Mouse (Mus musculus): Measurements from ENCODE around the gene Ccdc85b. TPM values are rescaled to one million over a fixed set of nuclear protein-coding genes. Genes with fewer than 3 reads are reported as not detected.

Ccdc85b gene
- polyA plus RNA-seq, 1 experiment: 30.5 TPM

DNA sequence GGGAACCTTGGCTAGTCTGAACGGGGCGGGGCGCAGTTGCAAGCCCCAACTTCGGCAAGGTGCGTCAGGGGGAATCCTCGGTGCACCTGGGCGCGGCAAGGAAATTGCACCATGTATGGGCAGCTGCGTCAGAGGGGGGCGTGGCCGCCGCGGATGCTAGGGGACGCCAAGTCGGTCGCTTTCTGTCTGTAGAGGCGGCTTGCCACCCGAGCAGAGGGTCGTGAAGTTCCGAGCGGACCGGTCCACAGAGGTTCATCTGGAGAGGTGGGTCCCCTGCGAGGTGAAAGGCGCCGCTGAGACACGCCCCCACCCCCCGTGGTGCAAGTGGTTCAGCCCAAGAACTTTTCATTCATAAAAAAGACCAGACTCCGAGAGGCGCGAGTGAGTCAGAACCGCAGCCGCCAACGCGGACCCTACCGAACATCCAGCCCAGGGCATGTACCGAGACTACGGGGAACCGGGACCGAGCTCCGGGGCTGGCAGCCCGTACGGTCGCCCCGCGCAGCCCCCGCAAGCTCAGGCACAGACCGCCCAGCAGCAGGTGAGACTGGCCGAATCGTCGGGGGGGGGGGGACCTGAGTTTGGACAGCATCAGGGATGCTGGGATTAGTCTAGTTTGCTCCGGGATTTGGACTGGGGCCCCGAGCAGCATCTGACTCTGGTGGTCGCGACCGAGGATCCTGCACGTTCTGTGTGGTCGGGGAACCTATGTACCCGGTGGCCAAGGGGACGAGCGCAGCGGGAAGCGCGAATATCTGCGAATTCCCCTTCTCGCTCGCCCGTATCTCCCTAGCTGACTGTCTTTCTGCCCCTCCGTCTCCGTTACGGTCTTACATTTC is 10.0 kb downstream of the Ccdc85b start, which contains the start of gene Fosl1:
Fosl1 (plus strand) TSS at position 33 of the 839 bp plus-strand sequence.
- H3K79me2 ChIP-seq (ENCODE audit: control insufficient read depth, insufficient read depth): peaks cover 64% of the 10 kb centered on the region
- H3ac ChIP-seq (ENCODE audit: control insufficient read depth, insufficient read length, low read depth): peak within 1 kb of the TSS; percentile 80
- H3K27me3 ChIP-seq (ENCODE audit: control insufficient read depth, insufficient read depth, insufficient read length): no peaks in the 10 kb centered on the region
- H3K4me3 ChIP-seq (ENCODE audit: insufficient read depth, poor library complexity, severe bottlenecking): peak within 1 kb of the TSS; percentile 99
- no peak for TF ChIP-seq MYOG (IDR thresholded peaks at IDR 0.05; ENCODE audit: control insufficient read depth, extremely low read depth, insufficient read length)
- no peak for TF ChIP-seq MAX (IDR thresholded peaks at IDR 0.05)
- TF ChIP-seq CEBPB (IDR thresholded peaks at IDR 0.05; ENCODE audit: low read depth): peak; percentile 23
- TF ChIP-seq MYOD1 (IDR thresholded peaks at IDR 0.05; ENCODE audit: control insufficient read depth, insufficient read length, low read depth): no peak
- no peak for TF ChIP-seq FOSL1 (IDR thresholded peaks at IDR 0.05; ENCODE audit: insufficient read depth, low read length, poor library complexity, severe bottlenecking)
- no peak for TF ChIP-seq CTCF (IDR thresholded peaks at IDR 0.05; ENCODE audit: control insufficient read depth, insufficient read depth, insufficient read length)
- TF ChIP-seq USF1 (IDR thresholded peaks at IDR 0.05; ENCODE audit: low read depth): no peak
- peaks cover 46% of the 10 kb centered on the region for H3K79me3 ChIP-seq (ENCODE audit: low read depth)
- peaks cover 36% of the 10 kb centered on the region for H3K36me3 ChIP-seq (ENCODE audit: control insufficient read depth, insufficient read depth)

DNA sequence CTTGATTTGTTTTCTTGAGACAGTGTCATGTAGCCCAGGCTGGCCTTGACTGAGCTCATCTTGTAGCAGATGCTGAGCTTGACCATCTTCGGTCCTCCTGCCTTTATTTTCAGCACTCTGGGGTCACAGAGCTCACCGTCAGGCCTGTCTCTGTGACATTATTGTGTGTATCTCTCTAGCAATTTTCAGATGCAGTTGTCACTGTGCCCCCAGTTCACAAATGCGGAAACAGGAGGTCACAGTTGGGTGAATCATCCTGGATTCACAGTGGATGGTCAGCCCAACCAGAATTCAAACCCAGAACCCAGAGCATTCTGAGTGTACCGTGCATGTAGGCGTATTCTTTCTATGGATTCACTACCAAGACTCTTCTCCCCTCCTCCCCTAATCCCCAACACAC is 11.9 kb downstream of the Ccdc85b start:
- TF ChIP-seq USF1 (IDR thresholded peaks at IDR 0.05; ENCODE audit: low read depth) (no peak), MYOD1 (IDR thresholded peaks at IDR 0.05; ENCODE audit: control insufficient read depth, insufficient read length, low read depth) (peak; percentile 89), FOSL1 (IDR thresholded peaks at IDR 0.05; ENCODE audit: insufficient read depth, low read length, poor library complexity, severe bottlenecking) (no peak)
- Histone ChIP-seq H3K36me3 (ENCODE audit: control insufficient read depth, insufficient read depth) (peaks cover 17% of the 10 kb centered on the region), H3K4me3 (ENCODE audit: insufficient read depth, poor library complexity, severe bottlenecking) (no peak overlapping the region), H3K27me3 (ENCODE audit: control insufficient read depth, insufficient read depth, insufficient read length) (no peaks in the 10 kb centered on the region), H3K79me3 (ENCODE audit: low read depth) (peaks cover 28% of the 10 kb centered on the region), H3ac (ENCODE audit: control insufficient read depth, insufficient read length, low read depth) (no peak overlapping the region), H3K79me2 (ENCODE audit: control insufficient read depth, insufficient read depth) (peaks cover 44% of the 10 kb centered on the region)

DNA sequence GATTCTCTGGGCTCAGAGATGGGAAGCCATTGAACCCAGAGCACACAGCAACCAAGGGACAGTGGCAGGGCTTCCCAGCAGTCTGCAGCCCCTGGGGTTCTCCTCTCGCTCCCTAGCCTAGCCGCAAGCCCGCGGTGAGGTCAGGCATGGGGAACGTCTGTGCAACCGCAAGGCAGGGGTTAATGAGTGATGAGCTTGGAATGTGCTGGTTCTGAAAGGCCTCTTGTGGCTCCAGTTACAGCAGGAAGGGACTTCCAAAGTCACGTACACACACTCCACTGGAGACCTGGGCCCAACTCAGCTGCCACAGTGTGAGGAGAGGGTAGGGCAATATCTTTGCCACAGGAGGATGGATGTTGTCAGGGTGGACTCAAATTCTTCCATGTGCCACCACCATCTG is 12.7 kb downstream of the Ccdc85b start:
- Histone ChIP-seq H3K36me3 (ENCODE audit: control insufficient read depth, insufficient read depth) (peaks cover 9% of the 10 kb centered on the region), H3K27me3 (ENCODE audit: control insufficient read depth, insufficient read depth, insufficient read length) (no peaks in the 10 kb centered on the region), H3K79me2 (ENCODE audit: control insufficient read depth, insufficient read depth) (peaks cover 36% of the 10 kb centered on the region), H3ac (ENCODE audit: control insufficient read depth, insufficient read length, low read depth) (peak overlapping the region; percentile 1), H3K4me3 (ENCODE audit: insufficient read depth, poor library complexity, severe bottlenecking) (no peak overlapping the region), H3K79me3 (ENCODE audit: low read depth) (peaks cover 20% of the 10 kb centered on the region)
- TF ChIP-seq USF1 (IDR thresholded peaks at IDR 0.05; ENCODE audit: low read depth) (no peak), MYOD1 (IDR thresholded peaks at IDR 0.05; ENCODE audit: control insufficient read depth, insufficient read length, low read depth) (peak; percentile 63), MYOG (IDR thresholded peaks at IDR 0.05; ENCODE audit: control insufficient read depth, extremely low read depth, insufficient read length) (no peak), MAX (IDR thresholded peaks at IDR 0.05) (peak; percentile 61), FOSL1 (IDR thresholded peaks at IDR 0.05; ENCODE audit: insufficient read depth, low read length, poor library complexity, severe bottlenecking) (peak; percentile 40), CEBPB (IDR thresholded peaks at IDR 0.05; ENCODE audit: low read depth) (no peak)

- Histone ChIP-seq H3K4me3 (ENCODE audit: insufficient read depth, poor library complexity, severe bottlenecking) (no peak overlapping the region), H3K79me2 (ENCODE audit: control insufficient read depth, insufficient read depth) (peaks cover 31% of the 10 kb centered on the region), H3K27me3 (ENCODE audit: control insufficient read depth, insufficient read depth, insufficient read length) (no peaks in the 10 kb centered on the region), H3K79me3 (ENCODE audit: low read depth) (peaks cover 15% of the 10 kb centered on the region), H3ac (ENCODE audit: control insufficient read depth, insufficient read length, low read depth) (peak overlapping the region; percentile 1), H3K36me3 (ENCODE audit: control insufficient read depth, insufficient read depth) (peaks cover 4% of the 10 kb centered on the region)
- TF ChIP-seq CTCF (IDR thresholded peaks at IDR 0.05; ENCODE audit: control insufficient read depth, insufficient read depth, insufficient read length): no peak
- TF ChIP-seq USF1 (IDR thresholded peaks at IDR 0.05; ENCODE audit: low read depth): peak; percentile 92
- TF ChIP-seq FOSL1 (IDR thresholded peaks at IDR 0.05; ENCODE audit: insufficient read depth, low read length, poor library complexity, severe bottlenecking): no peak
- TF ChIP-seq MYOD1 (IDR thresholded peaks at IDR 0.05; ENCODE audit: control insufficient read depth, insufficient read length, low read depth): no peak
- peak; percentile 98 for TF ChIP-seq CEBPB (IDR thresholded peaks at IDR 0.05; ENCODE audit: low read depth)
- no peak for TF ChIP-seq MYOG (IDR thresholded peaks at IDR 0.05; ENCODE audit: control insufficient read depth, extremely low read depth, insufficient read length)
- peak; percentile 26 for TF ChIP-seq MAX (IDR thresholded peaks at IDR 0.05)
These were observed 13.3 kb downstream of the Ccdc85b start for GRCm38 (mm10) chr19:5444371-5444908.

- Histone ChIP-seq H3K36me3 (ENCODE audit: control insufficient read depth, insufficient read depth) (no peaks in the 10 kb centered on the region), H3K27me3 (ENCODE audit: control insufficient read depth, insufficient read depth, insufficient read length) (no peaks in the 10 kb centered on the region), H3K79me3 (ENCODE audit: low read depth) (no peaks in the 10 kb centered on the region), H3K79me2 (ENCODE audit: control insufficient read depth, insufficient read depth) (no peaks in the 10 kb centered on the region), H3ac (ENCODE audit: control insufficient read depth, insufficient read length, low read depth) (peak overlapping the region; percentile 44), H3K4me3 (ENCODE audit: insufficient read depth, poor library complexity, severe bottlenecking) (no peak overlapping the region)
- TF ChIP-seq FOSL1 (IDR thresholded peaks at IDR 0.05; ENCODE audit: insufficient read depth, low read length, poor library complexity, severe bottlenecking): no peak
- no peak for TF ChIP-seq CEBPB (IDR thresholded peaks at IDR 0.05; ENCODE audit: low read depth)
- TF ChIP-seq USF1 (IDR thresholded peaks at IDR 0.05; ENCODE audit: low read depth): no peak
- TF ChIP-seq MYOG (IDR thresholded peaks at IDR 0.05; ENCODE audit: control insufficient read depth, extremely low read depth, insufficient read length): no peak
- no peak for TF ChIP-seq MYOD1 (IDR thresholded peaks at IDR 0.05; ENCODE audit: control insufficient read depth, insufficient read length, low read depth)
- no peak for TF ChIP-seq MAX (IDR thresholded peaks at IDR 0.05)
These were observed 23.7 kb downstream of the Ccdc85b start for GRCm38 (mm10) chr19:5433951-5434350.

Data from C2C12 (cell line).